Mouse (Mus musculus): Measurements from ENCODE around the gene Adgrg2.

DNA sequence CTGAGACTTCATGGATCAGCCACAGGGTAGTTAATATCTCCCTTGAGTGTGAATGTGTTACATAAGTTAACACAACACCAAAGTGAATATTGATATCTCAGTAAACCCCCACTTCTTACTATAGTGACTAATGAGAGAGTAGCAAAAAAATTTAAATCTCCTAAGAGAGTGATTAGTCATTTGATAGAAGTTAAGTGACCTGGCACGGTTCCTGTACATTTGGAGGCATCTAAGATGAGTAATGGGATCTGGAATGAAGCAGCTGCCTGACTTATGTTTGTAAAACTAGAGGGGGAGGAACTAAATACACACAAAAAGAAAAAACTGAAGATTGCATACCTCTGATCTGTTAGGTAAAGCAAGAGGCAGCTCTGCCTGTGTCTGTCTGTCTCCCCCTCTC, 118.6 kb downstream of the Adgrg2 start:
- TF ChIP-seq CTCF (IDR thresholded peaks at IDR 0.05) (no peak), POLR2A (IDR thresholded peaks at IDR 0.05; ENCODE audit: insufficient read depth, low read depth, low read length) (no peak), EP300 (IDR thresholded peaks at IDR 0.05; ENCODE audit: insufficient read depth, low read depth, low read length) (no peak)
